Mouse (Mus musculus) 3T3-L1 (cell line): Measurements from ENCODE around the gene Msmp.

Experiments used
- DNase-seq: peaks from one replicate; pipeline ENCODE4 v3.0.0-alpha.2; 2015; ENCODE audit warnings: low read depth, low spot score

The Msmp gene

GRCm38 (mm10) chr4:43584444-43585416 lies at the start of gene Msmp:
Gene Msmp, minus strand, starts transcription at chr4:43584494.
- DNase-seq = no peak

GRCm38 (mm10) chr4:43633736-43634135 lies 49.4 kb upstream of the Msmp start:
- no peak for DNase-seq

GRCm38 (mm10) chr4:43633296-43633695 lies 49.0 kb upstream of the Msmp start:
- no peak for DNase-seq

- no peak for DNase-seq
These were observed 47.9 kb upstream of the Msmp start for GRCm38 (mm10) chr4:43631956-43632920.

GRCm38 (mm10) chr4:43631046-43631955 lies 47.0 kb upstream of the Msmp start, which contains the start of gene Npr2:
Gene Npr2, plus strand, starts transcription at chr4:43631935.
- peak; percentile 40 for DNase-seq

- peak; percentile 47 for DNase-seq
These were observed 46.4 kb upstream of the Msmp start for GRCm38 (mm10) chr4:43630671-43631045.

- DNase-seq = peak; percentile 93
These were observed 45.8 kb upstream of the Msmp start for GRCm38 (mm10) chr4:43630030-43630581.

- DNase-seq = no peak
These were observed 45.0 kb upstream of the Msmp start for GRCm38 (mm10) chr4:43629106-43629817.

- no peak for DNase-seq
These were observed 36.0 kb upstream of the Msmp start for GRCm38 (mm10) chr4:43620146-43620778.

- DNase-seq = no peak
These were observed 28.9 kb upstream of the Msmp start for GRCm38 (mm10) chr4:43613060-43613730.

GRCm38 (mm10) chr4:43612534-43612933 lies 28.2 kb upstream of the Msmp start:
- DNase-seq = no peak

- peak; percentile 56 for DNase-seq
These were observed 20.7 kb upstream of the Msmp start for GRCm38 (mm10) chr4:43604751-43605685.

- DNase-seq = no peak
These were observed 19.8 kb upstream of the Msmp start for GRCm38 (mm10) chr4:43604099-43604498.

GRCm38 (mm10) chr4:43600195-43600934 lies 16.1 kb upstream of the Msmp start:
- DNase-seq = no peak

GRCm38 (mm10) chr4:43598650-43599380 lies 14.5 kb upstream of the Msmp start:
- no peak for DNase-seq

- peak; percentile 78 for DNase-seq
These were observed 13.9 kb upstream of the Msmp start for GRCm38 (mm10) chr4:43598200-43598599.
